Mouse (Mus musculus): Measurements from ENCODE around the gene Ptprn2. TPM values are rescaled to one million over a fixed set of nuclear protein-coding genes. Genes with fewer than 3 reads are reported as not detected.

The Ptprn2 gene
- total RNA-seq, 2 experiments from 2014 or later = 0.31 to 0.45 TPM

DNA sequence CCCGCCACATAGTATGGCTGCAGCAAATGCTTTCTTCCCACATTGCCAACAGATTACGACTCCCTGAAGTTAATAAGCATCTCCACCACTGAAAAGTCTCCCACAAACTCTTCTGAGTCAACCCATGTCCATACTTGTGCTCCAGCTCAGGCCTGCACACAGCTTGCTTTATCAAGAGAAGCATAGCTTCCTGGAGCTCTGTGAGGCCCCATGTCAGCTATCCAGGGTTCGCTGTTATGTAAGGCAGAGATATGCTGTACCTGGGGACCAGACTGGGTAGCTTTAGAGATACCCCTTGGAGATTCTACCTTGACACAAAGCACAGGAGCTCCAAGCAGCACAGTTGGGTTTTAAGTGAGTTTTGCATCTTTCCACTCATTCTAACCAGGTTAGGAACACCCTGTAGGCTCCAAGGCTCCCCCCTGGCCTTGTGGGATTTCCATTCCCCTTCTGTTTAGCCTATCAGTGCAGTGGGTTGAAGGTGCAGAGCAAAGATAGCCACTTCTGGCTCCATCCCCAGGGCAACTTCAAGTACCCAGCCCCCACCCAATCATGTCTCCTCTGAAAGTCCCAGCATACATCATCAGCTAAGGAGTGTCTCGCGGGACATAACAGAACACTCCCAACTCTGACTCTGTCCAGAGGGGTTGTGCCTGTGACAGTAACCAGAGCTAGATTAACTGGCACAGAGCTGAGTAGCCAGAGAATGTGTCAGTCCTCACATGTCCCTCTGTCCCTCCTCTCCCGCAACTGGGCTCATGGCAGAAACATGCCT lies 572.9 kb downstream of the Ptprn2 start:
- DNase-seq = no peak

DNA sequence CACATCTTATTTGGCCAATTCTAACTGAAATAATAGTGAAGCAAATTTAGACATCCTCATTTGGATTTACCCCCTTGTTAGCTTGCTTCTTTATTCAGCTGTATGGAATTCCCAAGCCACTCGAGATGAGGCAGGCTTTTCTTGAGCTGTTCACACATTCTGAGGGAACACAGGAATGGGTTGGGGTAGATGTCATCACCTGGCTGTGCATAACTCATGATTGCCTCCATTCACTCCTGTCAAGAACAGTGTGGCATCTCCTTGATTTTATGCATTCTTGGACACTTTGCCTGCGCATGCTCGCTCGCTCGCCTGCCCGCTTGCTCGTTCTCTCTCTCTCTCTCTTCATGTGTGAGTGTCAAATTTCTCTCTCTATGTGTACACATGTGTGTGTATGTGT lies 573.5 kb downstream of the Ptprn2 start:
- no peak for DNase-seq

DNA sequence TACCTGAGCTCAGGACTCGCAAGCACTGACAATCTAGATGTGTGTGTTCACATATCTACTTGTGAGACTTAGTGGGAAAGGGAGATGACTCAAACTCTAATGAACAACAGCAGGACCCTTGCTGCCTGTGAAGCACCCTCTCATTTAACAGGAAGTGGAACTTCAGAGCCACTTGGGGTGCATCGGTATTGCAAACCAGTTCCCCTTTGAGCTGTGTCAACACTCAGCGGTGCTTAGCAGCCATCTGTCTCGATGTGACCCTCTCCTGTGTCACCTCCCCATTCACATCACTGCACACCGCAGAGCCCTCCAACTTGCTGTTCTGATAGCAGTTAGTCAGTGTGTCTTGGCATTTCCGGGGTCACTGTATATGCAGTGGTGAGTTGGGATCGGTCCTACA lies 592.1 kb downstream of the Ptprn2 start:
- DNase-seq = no peak

DNA sequence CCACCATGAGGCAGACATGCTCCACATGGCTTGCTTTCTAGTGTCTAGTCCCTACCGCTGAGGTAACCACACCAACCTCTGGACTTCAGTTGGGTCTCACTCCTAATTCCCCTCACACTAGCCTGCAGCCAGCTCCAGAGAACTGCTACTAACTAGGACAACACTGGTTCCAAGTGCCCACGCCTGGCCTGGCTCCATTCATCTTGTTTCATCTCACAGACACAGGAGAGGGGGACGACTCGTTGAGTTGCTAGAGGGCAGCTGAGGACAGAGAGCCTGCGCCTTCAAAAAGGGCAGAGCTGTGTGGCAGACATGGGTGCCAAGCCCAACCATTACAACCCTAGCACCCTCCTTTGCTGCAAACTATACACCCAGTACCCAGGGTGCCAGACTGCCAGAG lies 593.4 kb downstream of the Ptprn2 start:
- DNase-seq = no peak

DNA sequence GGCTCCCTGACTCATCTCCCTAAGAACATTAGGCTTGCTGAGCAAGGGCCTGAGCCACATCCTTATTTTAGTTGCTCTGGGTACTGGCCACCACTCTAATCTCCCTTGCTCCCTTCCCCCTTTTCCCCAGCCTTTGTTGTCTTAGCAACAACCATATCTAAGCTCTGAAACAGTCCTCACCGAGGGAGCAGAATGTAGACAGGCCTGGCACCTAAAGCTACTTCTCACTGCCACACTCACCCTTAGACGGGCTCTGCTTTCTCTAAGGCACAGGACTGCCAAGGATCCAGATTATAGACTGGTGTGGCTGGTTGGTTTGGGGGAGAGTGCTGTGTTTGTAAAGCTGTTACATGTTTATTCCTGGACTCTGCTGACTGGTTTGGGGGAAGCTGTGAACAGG lies 594.2 kb downstream of the Ptprn2 start:
- DNase-seq = no peak

DNA sequence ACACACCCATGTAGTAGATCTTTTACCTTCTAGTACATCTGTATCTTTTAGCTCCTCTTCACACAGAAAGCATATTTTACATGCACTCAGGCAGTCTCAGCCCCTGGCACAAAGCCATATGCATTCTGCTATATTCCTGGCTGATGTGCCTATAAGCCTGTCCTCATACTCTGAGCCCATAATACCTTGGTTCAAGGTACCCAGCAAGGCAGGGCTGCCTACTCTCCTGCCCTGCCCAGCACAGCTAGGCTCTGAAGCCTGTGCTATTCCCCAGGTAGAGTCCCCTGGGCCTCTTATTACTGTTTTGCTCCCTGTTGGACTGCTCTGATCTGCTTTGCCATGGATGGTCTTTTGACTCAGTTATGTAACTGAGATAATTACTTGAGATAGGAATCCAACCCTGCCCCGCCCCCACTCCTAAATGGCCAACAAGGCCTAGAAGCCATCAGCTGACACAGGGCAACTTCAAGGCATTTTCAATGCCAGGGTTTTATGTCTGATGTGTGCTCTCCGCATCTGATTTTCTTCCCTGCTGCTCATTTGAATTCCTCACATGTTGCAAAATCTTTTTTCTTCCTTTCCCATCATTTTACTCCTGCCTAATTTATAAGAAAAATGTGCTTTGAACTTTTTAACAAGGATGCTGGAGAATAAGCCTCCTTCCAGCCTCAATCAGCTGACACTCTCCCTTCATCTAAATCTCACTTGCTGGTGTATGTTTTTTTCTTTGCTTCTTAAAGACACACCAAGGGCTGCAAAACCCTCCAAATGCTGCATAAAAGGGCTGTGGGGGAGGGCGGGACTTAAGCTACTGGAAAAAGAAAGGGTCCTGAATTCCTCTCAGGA lies 598.6 kb downstream of the Ptprn2 start:
- DNase-seq = peak; percentile 7

DNA sequence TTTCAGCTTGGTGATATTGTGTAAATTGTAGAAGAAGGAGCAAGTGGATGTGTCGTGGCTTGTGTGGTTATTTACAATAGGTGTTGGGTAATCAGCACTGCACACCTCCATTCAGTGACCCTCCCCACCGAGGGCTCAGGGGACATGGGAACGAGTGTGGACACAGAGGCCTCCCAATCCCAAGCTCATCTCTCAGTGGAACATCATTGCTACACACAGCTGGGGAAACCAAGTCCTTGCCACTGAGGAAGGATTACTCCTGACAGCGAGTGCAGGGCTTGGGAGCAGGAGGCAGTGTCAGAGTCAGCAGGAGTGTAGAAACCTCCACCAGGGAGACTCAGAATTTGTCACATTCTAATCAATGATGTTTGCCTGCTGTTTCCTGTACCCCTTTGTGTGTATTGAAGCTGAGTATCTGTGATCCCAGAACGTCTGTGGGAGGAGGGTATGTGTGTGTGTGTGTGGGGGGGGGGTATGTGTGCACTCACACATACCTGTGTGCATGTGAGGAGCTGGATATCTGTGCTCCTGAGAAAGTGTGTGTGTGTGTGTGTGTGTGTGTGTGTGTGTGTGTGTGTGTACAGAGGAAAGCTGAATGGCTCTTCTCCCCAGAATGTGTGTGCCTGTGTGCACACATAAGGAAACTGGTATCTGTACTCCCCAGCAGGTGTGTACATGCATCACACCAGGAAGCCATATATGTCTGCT lies 599.3 kb downstream of the Ptprn2 start:
- DNase-seq = no peak

DNA sequence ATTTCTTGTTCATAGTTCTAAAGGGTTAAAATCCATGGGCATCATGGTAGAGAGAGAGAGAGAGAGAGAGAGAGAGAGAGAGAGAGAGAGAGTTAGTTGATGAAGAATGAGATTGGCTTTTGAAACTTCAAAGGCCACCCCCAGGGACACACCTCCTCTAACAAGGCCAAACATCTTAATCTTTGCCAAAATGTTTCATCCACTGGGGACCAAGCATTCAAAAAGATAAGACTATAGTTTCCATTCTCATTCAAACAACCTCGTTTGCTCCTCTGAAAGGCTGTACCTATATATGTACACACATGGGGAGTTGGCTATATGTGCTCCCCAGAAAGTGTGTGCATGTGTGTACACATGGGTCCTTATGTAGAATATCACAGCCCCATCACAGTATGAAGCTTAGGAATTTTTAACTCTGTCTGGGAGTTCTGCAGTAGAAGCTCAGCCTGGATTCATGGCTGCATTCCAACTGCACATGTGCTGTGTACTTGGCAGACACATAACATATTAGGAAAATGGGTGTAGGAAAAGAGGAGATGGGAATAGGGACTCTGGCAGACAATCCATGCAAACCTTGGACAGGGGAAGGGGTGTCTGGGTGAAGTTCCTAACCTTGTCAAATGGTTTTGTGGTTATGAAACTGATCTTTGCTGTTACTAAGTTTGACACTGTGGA lies 600.3 kb downstream of the Ptprn2 start:
- DNase-seq = peak; percentile 12

DNA sequence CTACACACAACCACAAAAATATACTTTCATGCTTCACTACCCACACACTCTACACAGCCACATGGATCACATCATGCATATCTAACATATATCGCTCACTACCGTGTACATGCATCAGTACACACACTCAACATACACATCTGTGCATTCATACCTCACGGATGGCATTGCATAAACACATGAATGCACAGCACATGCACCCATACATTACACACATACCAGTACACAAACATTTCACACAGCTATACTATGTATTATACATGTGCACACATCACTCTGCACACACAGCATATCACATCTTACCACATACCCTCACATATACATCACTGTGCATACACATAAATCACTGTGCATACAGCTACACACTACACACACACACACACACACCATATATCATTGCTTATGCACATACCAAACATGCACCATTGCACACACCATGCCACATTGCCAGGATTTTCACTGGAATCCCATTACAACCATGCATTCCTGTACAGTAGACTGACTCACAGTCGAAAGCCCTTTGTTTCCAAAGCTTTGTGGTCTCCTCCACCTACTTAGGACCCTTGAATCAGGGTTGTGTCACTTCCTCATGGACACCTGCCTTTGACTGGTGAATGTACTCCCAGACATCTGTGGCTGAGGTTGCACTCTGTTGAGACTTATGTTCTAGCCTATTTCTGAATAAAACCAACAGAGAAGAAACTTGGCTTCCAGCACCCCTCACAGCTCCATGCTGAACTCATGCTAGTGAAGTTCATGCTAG lies 607.0 kb downstream of the Ptprn2 start:
- DNase-seq = no peak

DNA sequence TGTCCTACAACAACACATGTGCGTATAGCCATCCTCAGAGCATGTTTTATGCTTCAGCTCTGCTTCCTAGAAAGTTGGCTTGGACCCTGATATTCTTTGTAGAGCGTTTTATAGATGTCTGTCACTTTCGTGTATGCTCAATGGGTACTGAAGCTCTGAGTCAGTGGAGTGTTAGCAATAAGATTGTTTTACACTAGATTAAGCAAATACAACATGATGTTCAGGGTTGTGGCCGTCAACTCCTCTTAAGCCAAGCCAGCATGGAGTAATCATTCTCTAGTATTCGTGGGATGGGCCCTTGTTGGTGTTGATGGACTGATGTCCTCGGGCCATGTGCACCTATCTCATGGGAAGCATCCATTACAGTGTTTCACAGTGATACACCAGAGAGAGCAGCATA lies 610.4 kb downstream of the Ptprn2 start:
- no peak for DNase-seq

DNA sequence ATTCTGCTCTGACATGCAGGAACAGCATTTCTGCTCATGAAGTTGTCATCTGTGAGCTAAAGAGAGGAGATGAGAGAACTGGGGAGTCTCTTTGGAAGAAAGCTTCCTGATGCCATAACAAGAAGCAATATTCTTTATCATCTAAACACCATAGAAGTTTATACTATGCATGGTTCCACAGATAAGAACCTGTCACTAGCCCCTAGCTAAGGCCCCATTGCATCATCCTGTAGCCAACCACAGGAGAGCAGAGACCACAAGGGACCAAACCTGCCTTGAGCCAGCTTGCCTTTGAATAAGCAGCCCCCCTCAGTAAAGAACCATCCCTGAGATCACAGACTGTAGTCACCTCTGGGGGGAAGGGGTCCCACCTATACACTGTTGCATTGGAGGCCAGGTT lies 612.8 kb downstream of the Ptprn2 start:
- no peak for DNase-seq

DNA sequence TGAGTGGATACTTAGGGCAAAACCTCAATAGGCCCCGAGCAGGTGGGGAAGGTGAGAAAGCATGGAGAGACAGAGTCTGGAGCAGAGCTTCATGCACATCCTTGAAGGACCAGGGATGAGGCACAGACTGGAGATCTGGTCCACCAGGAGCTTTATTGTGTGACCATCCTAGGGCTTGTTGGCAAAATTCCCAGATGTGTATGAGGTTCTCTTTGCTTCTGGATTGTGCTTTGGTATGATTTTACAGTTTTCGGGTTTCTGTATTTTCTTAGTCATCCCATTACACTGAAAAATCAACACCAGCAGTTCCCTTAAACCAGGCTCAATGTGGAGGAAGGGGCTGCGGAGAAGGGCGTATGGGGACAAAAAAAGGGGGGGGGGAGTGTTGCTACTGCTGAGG lies 621.2 kb downstream of the Ptprn2 start:
- no peak for DNase-seq

DNA sequence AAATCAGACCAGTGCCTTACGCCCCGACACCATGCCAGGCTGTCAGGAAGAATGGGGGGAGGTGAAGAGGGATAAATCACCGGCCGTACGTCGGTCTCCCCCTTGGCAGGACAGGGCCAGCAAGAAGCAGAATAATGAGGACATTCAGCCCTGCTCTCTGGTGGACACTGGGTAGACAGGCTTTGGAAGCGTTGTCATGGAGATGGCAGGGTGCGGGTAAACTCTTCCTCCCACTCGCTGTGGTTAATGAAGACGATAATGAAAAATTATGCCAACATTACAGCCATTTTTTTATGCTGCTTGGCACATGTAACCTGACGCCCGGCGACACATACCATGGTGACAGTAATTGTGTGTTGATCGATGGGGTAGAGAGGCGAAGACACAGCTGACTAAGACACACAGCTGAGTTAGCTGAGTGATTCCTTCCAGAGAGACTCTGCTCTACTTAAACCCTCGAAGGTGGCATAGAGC lies 621.7 kb downstream of the Ptprn2 start:
- no peak for DNase-seq

DNA sequence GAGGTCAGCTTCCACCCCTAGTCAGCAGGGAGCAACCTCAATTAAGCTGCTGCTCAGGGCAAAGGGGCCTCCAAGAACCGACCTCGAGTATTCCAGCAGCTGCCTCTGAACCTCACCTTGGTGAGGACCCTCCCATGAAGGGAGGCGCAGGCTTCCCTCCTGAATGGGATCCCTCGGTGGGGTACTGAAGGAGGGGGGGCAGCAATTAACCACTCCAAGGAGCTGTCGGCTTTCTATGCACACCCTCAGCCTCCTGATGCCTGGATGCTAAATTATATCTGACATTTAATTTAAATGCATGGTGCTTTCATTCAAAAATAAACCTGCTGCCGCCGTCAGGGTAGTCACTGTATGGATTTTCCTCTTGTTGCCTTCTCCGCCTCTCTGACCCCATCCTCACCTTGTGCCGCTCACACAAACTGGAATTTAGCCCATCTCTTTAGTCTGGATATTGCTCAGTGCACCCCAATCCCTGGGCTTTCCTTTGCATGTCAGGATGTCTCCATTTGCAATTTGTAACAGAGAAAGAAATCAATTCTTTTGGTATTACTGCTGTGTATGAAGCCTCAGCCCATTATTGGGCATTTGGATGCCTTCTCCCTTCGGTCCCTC lies 629.8 kb downstream of the Ptprn2 start:
- no peak for DNase-seq

DNA sequence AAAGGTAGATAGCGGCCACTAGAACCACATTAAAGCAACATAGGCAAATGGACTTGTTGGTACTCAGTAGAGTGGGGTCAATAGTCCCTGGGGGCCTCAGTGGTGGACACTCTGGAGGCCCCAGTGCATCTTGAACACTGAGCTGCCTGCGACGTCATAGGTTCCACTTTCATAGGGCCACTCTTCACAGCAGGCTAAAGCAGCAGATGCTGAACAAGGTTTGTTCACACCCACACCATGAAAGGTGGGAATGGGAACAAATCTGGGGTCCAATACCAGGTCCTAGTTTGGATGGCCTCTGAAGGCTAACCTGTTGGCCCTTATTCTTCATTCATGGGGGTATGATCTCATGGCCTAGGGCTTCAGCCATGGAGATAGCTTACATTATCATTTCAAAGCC lies 641.6 kb downstream of the Ptprn2 start:
- DNase-seq = no peak

DNA sequence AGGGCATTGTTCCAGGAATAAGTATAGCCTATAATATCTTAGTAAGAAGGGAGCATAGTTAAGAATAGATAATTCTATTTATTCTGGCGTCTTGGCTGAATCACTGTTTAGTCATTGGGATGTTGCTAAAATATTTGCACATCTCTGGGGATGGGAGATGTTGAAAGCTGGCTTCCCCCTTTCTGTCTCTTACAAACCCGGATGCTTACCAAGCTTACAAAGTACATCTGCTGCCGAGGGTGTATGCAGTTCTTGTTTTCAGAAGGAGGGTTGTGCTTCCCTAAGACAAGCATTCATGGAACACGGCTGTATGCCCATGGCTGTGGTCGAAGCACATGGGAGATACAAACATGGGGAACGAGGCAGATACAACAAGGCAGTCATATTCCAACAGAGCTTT lies 642.0 kb downstream of the Ptprn2 start:
- DNase-seq = no peak

DNA sequence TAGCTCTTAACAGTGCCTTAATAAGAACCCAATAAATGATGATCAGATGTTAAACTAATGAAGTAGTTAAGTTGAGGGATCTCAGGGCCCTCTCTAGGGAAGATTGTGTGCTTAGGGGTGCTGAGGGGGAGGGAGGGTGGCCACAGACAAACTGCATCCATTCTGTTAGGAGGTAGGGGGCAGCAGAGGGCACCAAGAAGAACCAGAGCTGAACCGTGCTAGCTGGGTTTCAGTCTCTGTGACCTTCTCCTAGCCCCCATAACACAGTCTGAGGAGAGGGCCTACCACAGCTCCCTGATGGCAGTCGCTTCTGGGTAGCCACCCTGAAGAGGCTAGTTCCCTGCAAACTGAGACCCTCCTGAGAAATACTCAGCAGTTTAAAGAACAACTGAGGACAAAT lies 646.6 kb downstream of the Ptprn2 start:
- no peak for DNase-seq

DNA sequence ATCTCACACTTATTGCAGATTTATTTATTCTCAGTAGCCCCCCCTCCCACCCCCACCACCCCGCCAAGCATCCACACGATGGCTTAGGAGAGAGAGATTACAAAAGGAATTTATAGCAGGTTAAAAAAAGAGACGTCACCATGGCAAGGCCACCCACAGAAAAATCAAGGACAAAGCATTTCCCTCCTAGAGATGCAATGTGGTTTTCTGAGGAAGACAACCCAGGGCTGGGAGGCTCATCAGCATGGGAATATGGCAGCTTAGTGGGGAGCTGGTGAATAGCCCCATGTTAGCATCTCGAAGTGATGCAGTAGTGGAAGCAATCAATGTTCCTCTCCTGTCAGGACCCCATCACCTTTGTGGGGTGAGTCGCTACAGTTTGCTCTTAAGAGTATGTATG lies 649.7 kb downstream of the Ptprn2 start:
- DNase-seq = no peak

DNA sequence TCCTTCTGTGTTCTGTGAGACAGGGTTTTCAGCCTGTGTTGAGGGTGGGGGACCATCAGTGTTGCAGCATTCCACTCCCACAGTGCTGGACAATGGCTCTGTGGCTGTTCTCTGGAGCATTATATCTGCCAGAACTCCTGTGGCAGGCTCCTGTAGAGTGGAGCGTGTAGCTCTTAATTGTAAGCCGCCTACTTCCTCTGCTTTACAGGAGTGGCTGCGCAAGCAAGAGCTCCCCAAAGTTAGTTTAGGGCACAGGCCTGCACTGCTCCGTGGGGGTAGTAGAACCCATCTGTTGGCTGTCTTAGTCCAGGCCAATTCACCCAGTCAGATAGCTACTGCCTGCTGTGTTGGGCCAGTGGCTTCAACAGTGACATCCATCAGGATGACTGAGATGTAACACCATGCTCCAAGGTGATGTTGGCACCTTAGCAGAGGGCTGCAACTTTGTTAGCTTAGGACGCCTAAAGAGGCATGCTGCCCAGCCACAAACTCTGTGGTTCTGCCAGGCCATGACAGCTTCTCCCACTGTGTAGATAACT lies 651.0 kb downstream of the Ptprn2 start:
- DNase-seq = no peak

DNA sequence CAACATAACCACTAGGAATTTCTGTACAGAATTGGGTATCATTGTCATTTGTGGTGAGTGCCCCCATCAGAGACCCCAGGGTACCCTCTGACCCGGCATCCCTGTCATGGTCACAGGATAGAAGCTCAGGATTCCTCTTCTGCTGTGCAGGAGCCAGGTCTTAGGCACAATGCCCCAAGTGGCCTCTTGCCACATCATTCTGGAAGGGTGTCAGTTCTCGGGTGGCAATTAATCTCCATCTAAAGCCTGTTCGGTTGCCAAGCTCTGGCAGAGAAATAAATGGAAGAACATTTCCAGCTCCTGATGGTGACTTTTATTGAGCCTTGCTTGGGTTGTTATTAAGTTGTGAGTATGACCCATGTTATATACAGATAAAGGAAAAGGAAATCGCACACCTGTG lies 655.4 kb downstream of the Ptprn2 start:
- no peak for DNase-seq

DNA sequence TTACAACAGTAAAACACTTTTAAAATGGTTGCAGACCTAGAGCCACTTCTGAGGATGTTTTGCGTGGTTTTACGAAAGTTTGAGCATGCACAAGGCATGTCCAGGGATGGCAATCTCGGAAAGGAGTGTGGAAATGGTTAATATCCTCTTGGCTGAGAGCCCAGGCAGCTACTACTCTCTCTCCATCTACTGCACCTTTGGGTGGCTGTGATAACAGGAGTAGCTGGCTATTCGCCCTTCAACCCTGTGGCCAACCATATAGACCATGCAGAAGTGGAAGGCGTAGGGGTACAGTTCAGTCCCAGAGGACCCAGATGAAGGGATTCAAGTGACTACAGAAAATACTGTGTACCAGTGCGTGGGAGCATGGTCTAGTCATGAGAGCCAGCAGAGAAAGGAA lies 655.9 kb downstream of the Ptprn2 start:
- no peak for DNase-seq

Data from gastrocnemius, postnatal 10 days (tissue).